Mouse (Mus musculus): ENCODE measurements around the gene Cntn4. TPM values are rescaled to one million over a fixed set of nuclear protein-coding genes. Genes with fewer than 3 reads are reported as not detected.

The Cntn4 gene
- polyA plus RNA-seq (2017; shearing (Covaris generic)): 0.17 TPM

GRCm38 (mm10) chr6:105677149-105678031 is at the start of gene Cntn4:
TSS of gene Cntn4 (plus strand) at chr6:105677660.

